Mouse (Mus musculus) forebrain, embryonic 10.5 days (tissue): ENCODE results near the gene Slc35e4. TPM values are rescaled to one million over a fixed set of nuclear protein-coding genes. Genes with fewer than 3 reads are reported as not detected.

Source experiments
- polyA plus RNA-seq: library from polyadenylated mRNA; unstranded; fragments of >200 nt; fragmentation: Nextera tagmentation; extraction: Ambion mirVana; gene quantifications from 2 replicates; pipeline ENCODE4 v1.2.1, GENCODE M21; 2016

Slc35e4 gene
- polyA plus RNA-seq, 1 experiment from 2014 or later = 4.8 TPM

Other genes starting within 250 kb of the Slc35e4 start
- 0.48 and 0.89 TPM in 2 replicates for gene Osbp2, start 50.8 kb downstream of the Slc35e4 start, polyA plus RNA-seq
- gene 4921536K21Rik, start 19.6 kb downstream of the Slc35e4 start, polyA plus RNA-seq = 1.2 and 1.7 TPM in 2 replicates
- 18.6 and 19.6 TPM in 2 replicates for gene Dusp18, start 19.4 kb downstream of the Slc35e4 start, polyA plus RNA-seq
- 19.4 and 21.1 TPM in 2 replicates for gene Tcn2, start 17.5 kb upstream of the Slc35e4 start, polyA plus RNA-seq
- gene Pes1, start 49.3 kb upstream of the Slc35e4 start, polyA plus RNA-seq = 116 and 118 TPM in 2 replicates
- 0.36 TPM in 2 replicates for gene 4930556J24Rik, start 62.1 kb upstream of the Slc35e4 start, polyA plus RNA-seq
- gene Gal3st1, start 69.0 kb upstream of the Slc35e4 start, polyA plus RNA-seq = 0.16 and 0.17 TPM in 2 replicates
- gene Sec14l4, start 116.8 kb upstream of the Slc35e4 start, polyA plus RNA-seq = not detected in 2 replicates
- not detected in 2 replicates for gene Sec14l3, start 150.2 kb upstream of the Slc35e4 start, polyA plus RNA-seq
- gene Mtfp1, start 180.8 kb upstream of the Slc35e4 start, polyA plus RNA-seq = 13.7 and 14.4 TPM in 2 replicates
- gene Sec14l2, start 208.8 kb upstream of the Slc35e4 start, polyA plus RNA-seq = 3.0 and 3.5 TPM in 2 replicates
- 19.1 and 19.7 TPM in 2 replicates for gene Rnf215, start 220.5 kb upstream of the Slc35e4 start, polyA plus RNA-seq
- gene Ccdc157, start 245.6 kb upstream of the Slc35e4 start, polyA plus RNA-seq = 6.5 and 7.8 TPM in 2 replicates
- gene Sf3a1, start 245.7 kb upstream of the Slc35e4 start, polyA plus RNA-seq = 103 and 104 TPM in 2 replicates